Mouse (Mus musculus): ENCODE measurements around the gene Gm49403.

The Gm49403 gene

DNA sequence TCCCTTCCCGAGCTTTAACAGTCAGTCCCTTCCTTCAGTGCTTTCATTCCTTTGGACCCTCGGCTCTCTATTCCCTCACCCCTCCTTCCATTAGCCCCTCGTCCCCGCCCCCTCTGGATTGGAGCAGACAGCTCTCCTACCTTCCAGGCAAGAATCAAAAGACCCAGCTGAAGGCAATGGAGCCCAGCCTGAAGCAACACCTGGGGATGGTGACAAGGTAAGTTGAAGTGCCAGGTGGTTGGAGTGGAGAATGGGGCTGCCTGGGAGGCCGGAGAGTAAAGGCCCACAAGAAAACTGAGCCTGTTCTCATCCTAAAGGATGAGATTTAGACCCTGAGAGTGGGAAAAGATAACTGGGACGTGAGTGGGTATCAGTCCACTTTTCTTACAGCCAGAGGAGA, 24.8 kb downstream of the Gm49403 start:
- DNase-seq (ENCODE audit: extremely low read depth, low read depth, low spot score) = no peak

- DNase-seq (ENCODE audit: extremely low read depth, low read depth, low spot score) = no peak
Measured at GRCm38 (mm10) chr19:8911810-8912209, 28.1 kb downstream of the Gm49403 start.

- DNase-seq (ENCODE audit: extremely low read depth, low read depth, low spot score) = no peak
Measured at GRCm38 (mm10) chr19:8914212-8914611, 30.5 kb downstream of the Gm49403 start.

DNA sequence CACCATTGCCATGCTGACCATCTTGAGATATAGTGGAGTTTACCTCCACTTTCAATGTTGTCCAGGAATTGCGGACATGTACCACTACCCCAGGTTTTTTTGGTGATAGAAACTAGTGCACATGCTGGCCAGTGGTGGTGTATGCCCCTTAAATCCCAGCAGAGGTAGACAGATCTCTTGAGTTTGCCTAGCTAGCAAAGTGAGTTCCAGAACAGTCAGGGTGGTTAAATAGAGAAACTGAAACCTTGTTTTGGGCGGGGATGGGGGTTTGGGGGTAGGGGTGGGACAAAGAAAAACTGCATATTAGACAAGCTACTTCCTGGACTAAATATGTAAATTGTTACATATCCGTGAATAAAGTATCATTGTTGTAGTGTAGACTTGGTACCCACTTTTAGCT, 35.3 kb downstream of the Gm49403 start:
- no peak for DNase-seq (ENCODE audit: extremely low read depth, low read depth, low spot score)

DNA sequence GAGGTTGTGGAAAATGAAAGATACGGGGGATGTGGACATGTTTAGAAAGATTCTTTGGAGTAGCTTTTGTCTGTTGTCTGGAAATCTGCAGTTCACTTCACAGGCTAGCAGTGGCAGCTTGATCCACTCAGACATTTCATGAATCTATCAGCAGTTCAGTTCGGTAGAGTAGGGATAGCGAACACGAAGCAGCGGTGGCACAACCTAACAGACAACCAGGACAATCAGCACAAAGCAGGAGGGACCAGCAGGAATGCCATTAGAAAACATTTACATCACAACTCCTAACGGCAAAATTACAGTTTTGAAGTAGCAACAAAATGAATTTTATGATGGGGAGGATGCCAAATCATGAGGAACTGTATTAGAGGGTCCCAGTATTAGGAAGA, 35.9 kb downstream of the Gm49403 start:
- no peak for DNase-seq (ENCODE audit: extremely low read depth, low read depth, low spot score)

GRCm38 (mm10) chr19:8920073-8920736, 36.5 kb downstream of the Gm49403 start, which contains the start of gene B3gat3:
TSS of gene B3gat3 (plus strand) at chr19:8920374.
- DNase-seq (ENCODE audit: extremely low read depth, low read depth, low spot score) = no peak

DNA sequence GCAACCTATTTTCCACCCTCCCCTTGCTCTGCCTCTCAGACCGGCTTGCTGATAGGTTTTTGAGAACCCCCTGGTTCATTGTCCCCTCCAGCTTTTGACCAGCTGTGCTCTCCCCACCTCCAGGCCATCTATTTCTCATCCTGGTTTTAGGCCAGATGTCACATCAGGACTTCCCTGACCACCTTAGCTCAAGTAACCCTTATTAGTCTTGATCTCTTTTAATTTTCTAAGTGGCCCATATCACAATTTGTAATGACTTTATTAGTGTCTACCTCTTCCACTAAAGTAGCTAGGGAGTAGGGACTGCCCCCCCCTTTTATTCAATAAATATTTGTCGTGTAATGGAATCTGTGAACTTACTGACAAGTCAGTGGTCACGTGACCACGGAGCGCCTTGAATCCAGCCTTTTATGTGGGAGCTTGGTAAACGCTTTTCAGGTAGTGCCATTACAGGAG, 37.1 kb downstream of the Gm49403 start:
- no peak for DNase-seq (ENCODE audit: extremely low read depth, low read depth, low spot score)

DNA sequence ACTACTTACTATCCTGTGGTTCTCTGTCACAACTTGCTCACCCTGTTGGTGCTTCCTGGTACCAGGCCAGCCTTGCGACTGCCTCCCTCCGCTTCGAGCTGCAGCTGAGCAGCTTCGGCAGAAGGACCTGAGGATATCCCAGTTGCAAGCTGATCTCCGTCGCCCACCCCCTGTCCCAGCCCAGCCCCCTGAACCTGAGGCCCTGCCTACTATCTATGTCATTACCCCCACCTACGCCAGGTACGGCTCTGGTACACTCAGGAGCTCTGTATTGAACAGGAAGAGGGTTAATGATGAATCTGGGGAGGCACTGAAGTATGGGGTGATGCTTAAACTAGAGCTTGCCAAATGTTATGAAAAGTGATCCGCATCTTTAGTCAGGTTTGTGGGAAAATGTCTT, 38.0 kb downstream of the Gm49403 start:
- DNase-seq (ENCODE audit: extremely low read depth, low read depth, low spot score) = no peak

DNA sequence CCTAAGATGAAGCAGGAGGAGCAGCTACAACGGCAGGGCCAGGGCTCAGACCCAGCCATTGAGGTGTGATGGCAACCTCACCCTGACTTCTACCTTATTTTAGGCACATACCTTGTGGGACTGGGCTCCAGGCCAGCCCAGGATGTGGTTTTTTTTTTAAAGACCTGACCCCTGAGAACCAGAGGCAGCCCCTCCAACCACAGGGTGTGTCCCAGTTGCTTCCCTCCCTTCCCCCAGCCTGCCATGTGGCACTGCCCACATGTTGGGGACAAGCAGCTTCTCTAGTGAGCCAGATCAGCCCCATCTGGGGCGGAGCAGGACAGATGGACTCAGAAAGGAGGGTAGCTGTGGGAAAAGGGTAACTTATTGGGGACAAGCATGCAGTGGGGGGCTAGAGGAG, 43.0 kb downstream of the Gm49403 start:
- no peak for DNase-seq (ENCODE audit: extremely low read depth, low read depth, low spot score)

DNA sequence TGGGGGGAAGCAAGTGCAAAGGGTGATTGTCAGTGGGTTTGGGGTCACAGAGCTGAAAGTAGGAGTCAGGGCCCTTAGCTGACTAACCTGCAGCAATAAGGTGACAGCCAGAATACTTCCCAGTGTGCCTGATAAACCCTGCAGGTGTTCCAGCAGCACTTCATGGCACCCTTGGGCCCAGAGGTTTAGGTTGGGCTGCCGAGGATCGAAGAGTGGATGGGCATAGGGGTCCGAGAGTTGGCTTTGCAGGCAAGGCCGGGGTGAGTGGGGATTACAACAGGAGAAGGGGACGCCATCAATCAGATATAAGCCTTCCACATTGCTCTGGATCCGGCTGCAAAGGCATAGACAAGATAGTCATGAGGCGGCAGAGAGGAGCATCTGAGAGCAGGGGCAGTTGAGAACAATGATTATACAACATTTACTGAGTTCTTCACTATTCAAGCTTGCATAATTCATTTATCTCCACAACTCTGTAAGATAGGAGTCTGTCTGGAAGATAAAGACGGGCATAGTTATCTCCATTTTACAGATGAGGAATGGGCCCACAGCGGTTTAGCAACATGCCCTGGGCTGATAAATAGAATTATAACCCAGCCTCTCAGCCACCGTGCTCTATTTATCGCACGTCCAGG, 44.3 kb downstream of the Gm49403 start:
- DNase-seq (ENCODE audit: extremely low read depth, low read depth, low spot score) = no peak

- no peak for DNase-seq (ENCODE audit: extremely low read depth, low read depth, low spot score)
Measured at GRCm38 (mm10) chr19:8928689-8929223, 45.0 kb downstream of the Gm49403 start.

- DNase-seq (ENCODE audit: extremely low read depth, low read depth, low spot score) = no peak
Measured at GRCm38 (mm10) chr19:8929224-8930088, 45.7 kb downstream of the Gm49403 start, which contains the start of the genes Rom1 and Eml3. TSS of gene Rom1 (minus strand) at chr19:8929356. TSS of gene Eml3 (plus strand) at chr19:8929552.

DNA sequence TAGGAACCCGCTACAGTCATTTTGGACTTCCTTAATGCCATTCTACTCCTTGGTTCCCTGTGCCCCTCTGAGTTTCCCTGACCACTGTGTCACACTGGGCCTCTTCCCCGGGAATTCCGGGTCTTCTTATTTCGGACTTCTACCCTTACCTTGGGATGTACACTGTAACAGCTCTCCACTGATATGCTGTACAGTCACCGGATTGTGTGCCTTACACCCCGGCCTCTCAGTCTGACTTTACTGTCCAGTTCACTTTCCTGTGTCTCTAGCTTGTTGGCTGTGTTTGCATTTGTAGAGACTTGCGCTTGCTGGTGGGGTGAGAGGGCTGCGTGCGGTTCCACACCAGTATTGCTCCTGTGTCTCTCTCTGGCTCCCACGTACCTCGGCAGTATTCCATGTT, 46.4 kb downstream of the Gm49403 start:
- DNase-seq (ENCODE audit: extremely low read depth, low read depth, low spot score) = no peak

GRCm38 (mm10) chr19:8930771-8931170, 47.0 kb downstream of the Gm49403 start:
- no peak for DNase-seq (ENCODE audit: extremely low read depth, low read depth, low spot score)

- no peak for DNase-seq (ENCODE audit: extremely low read depth, low read depth, low spot score)
Measured at GRCm38 (mm10) chr19:8936736-8937135, 53.0 kb downstream of the Gm49403 start.
